Mouse (Mus musculus): Measurements from ENCODE around the gene Klc2. TPM values are rescaled to one million over a fixed set of nuclear protein-coding genes. Genes with fewer than 3 reads are reported as not detected.

Klc2 gene
- polyA plus RNA-seq, 1 experiment from 2014 or later = 90.2 TPM

GRCm38 (mm10) chr19:5069486-5069885, 48.9 kb downstream of the Klc2 start:
- 82% methylated on average over 5 of the region's 5 CpGs for WGBS
- Histone ChIP-seq H3K4me3 (peak overlapping the region; percentile 6; the same call in 1 of the 2 replicates), H3K36me3 (no peaks in the 10 kb centered on the region), H3K27ac (replicated peaks) (no peak overlapping the region), H3K4me1 (replicated peaks) (peaks cover 41% of the 10 kb centered on the region), H3K27me3 (peaks cover 17% of the 10 kb centered on the region), H3K4me2 (peak overlapping the region; percentile 83), H3K9ac (no peak overlapping the region), H3K9me3 (no peaks in the 10 kb centered on the region)
- ATAC-seq (ENCODE audit: low FRiP score, low read depth) = no peak

GRCm38 (mm10) chr19:5068570-5069234, 49.7 kb downstream of the Klc2 start:
- 26% methylated on average over 21 of the region's 21 CpGs for WGBS
- Histone ChIP-seq H3K9me3 (no peaks in the 10 kb centered on the region), H3K4me1 (replicated peaks) (peaks cover 41% of the 10 kb centered on the region), H3K9ac (peak overlapping the region; percentile 38), H3K4me3 (peak overlapping the region; percentile 42), H3K36me3 (no peaks in the 10 kb centered on the region), H3K27ac (replicated peaks) (no peak overlapping the region), H3K4me2 (peak overlapping the region; percentile 83), H3K27me3 (peaks cover 13% of the 10 kb centered on the region)
- no peak for ATAC-seq (ENCODE audit: low FRiP score, low read depth)

DNA sequence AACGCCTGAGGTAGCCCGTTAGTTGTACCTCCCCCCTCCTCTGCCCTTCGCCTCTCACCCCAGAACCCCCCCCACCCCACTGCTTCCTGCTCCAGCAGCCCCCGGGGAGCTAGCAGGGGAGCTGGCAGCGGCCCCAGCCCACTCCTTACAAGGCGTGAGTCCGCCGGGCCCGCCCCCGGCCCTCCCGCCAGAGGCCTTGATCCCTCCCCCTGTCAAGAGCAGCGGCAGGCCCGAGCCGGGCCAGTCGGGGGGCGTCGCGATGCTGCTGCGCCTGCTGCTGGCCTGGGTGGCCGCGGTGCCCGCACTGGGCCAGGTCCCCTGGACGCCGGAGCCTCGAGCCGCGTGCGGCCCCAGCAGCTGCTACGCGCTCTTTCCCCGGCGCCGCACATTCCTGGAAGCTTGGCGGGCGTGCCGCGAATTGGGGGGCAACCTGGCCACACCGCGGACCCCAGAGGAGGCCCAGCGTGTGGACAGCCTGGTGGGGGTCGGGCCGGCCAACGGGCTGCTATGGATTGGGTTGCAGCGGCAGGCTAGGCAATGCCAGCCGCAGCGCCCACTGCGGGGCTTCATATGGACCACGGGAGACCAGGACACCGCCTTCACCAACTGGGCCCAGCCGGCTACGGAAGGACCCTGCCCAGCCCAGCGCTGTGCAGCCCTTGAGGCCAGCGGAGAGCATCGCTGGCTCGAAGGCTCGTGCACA, 50.3 kb downstream of the Klc2 start, which contains the start of gene Cd248:
Gene Cd248 (plus strand): TSS at position 212 of the 703 bp plus-strand sequence.
- Histone ChIP-seq H3K4me1 (replicated peaks) (peaks cover 40% of the 10 kb centered on the region), H3K9me3 (no peaks in the 10 kb centered on the region), H3K4me2 (peak within 1 kb of the TSS; percentile 83), H3K4me3 (peak within 1 kb of the TSS; percentile 42), H3K36me3 (no peaks in the 10 kb centered on the region), H3K27ac (replicated peaks) (0 out of 2 replicates have a peak within 1 kb of the TSS, but pooled peaks have one; percentile 14), H3K9ac (peak within 1 kb of the TSS; percentile 38), H3K27me3 (peaks cover 13% of the 10 kb centered on the region)
- no peak; the same call in 1 of the 2 replicates for ATAC-seq (ENCODE audit: low FRiP score, low read depth)
- WGBS = under 1% methylated on average over 48 of the region's 56 CpGs

DNA sequence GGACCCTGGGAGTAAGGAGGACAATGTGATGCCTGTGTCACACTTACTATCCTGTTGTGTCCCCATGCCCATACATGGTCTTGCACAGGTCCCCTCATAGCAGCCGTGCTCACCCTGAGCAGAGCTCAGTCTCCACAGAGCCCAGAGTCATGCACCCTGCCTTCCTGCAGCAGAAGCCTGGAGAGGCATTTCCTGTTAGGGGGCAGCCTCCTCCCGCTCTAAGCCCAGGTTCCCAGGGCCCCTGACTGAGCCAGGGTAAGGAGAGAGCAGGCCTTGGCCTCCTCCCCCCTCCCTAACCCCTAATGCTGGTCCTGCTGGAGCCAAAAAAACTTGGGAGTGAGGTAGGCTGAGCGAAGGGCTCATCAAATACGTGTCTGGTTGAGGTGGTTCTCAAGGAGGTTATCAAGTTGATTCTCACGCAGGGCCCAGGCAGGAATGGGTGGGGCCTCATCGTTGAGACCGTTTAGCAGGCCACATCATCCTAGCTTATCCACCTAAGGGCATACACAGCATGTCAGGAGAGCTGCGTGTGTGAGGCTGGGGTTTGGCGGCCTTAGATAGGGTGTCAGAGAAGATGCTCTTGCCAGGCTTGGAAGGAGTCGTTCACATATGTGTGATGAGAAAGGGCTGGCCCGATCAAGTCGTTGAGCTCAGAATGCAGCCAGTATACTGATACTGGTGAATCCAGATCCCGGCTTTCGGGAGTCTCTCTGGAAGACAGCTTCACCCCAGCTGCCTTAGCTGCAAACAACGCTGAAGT, 51.1 kb downstream of the Klc2 start:
- H3K4me2 ChIP-seq = peak overlapping the region; percentile 83
- peak overlapping the region; percentile 38; the same call in 1 of the 2 replicates for H3K9ac ChIP-seq
- no peak overlapping the region for H3K27ac ChIP-seq (replicated peaks)
- H3K9me3 ChIP-seq = no peaks in the 10 kb centered on the region
- H3K36me3 ChIP-seq = no peaks in the 10 kb centered on the region
- WGBS = 13% methylated on average over 15 of the region's 15 CpGs
- ATAC-seq (ENCODE audit: low FRiP score, low read depth) = no peak
- peaks cover 32% of the 10 kb centered on the region for H3K4me1 ChIP-seq (replicated peaks)
- H3K4me3 ChIP-seq = peak overlapping the region; percentile 42
- H3K27me3 ChIP-seq = peaks cover 13% of the 10 kb centered on the region

GRCm38 (mm10) chr19:5065104-5065503, 53.3 kb downstream of the Klc2 start:
- no peak overlapping the region for H3K9ac ChIP-seq
- no peaks in the 10 kb centered on the region for H3K9me3 ChIP-seq
- no peak overlapping the region for H3K4me2 ChIP-seq
- no peaks in the 10 kb centered on the region for H3K36me3 ChIP-seq
- peaks cover 21% of the 10 kb centered on the region for H3K4me1 ChIP-seq (replicated peaks)
- H3K27me3 ChIP-seq = peaks cover 13% of the 10 kb centered on the region
- no peak overlapping the region for H3K4me3 ChIP-seq
- 69% methylated on average over 7 of the region's 7 CpGs for WGBS
- ATAC-seq (ENCODE audit: low FRiP score, low read depth) = no peak
- no peak overlapping the region for H3K27ac ChIP-seq (replicated peaks)

DNA sequence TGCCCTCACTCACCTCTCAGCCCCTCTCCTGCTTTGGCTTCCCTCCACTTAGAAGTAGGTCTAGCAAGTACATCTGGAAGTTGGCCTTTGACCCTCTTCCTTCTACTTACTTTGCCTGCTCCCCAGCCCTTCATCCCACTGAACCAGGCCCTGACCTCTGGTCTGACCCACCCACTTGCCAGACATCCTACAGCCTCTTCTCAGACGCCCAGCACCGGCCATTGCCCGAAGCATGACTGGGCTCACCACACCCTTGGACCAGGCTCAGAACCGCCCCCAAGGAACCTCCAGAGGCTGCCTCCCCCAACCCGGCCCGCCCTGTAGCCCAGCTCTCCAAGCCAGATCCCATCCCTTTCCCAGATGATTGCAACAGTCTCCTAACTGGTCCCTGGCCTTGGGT, 55.9 kb downstream of the Klc2 start:
- peaks cover 17% of the 10 kb centered on the region for H3K4me1 ChIP-seq (replicated peaks)

DNA sequence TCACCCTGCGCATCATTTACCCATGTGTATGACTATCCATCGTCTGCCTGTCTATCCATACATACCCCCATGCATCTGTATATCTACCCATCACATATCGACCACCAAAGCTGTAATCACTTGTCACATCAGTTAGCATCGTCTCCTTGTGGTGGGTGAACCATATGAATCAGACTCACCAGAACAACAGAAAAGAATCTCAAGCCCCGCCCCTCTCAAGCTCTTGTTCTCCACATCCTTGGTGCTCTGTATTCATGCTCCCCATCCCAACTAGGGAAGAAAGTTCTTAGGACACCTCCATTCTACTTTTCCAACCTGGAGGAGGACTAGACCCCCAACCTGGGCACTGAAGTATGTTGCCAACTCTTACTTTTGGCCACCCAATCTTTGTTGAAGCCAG, 56.3 kb downstream of the Klc2 start:
- Histone ChIP-seq H3K4me2 (no peak overlapping the region), H3K9ac (no peak overlapping the region), H3K9me3 (no peaks in the 10 kb centered on the region), H3K4me1 (replicated peaks) (peaks cover 14% of the 10 kb centered on the region), H3K27me3 (peaks cover 11% of the 10 kb centered on the region), H3K36me3 (no peaks in the 10 kb centered on the region), H3K4me3 (no peak overlapping the region), H3K27ac (replicated peaks) (no peak overlapping the region)
- WGBS = 85% methylated on average over 5 of the region's 5 CpGs
- no peak for ATAC-seq (ENCODE audit: low FRiP score, low read depth)

More for the DNA sequence above, 55.9 kb downstream of the Klc2 start:
- Histone ChIP-seq H3K9ac (no peak overlapping the region), H3K36me3 (no peaks in the 10 kb centered on the region), H3K9me3 (no peaks in the 10 kb centered on the region), H3K27ac (replicated peaks) (no peak overlapping the region), H3K4me2 (no peak overlapping the region), H3K27me3 (peaks cover 13% of the 10 kb centered on the region), H3K4me3 (no peak overlapping the region)
- no peak for ATAC-seq (ENCODE audit: low FRiP score, low read depth)
- 82% methylated on average over 6 of the region's 6 CpGs for WGBS

- Histone ChIP-seq H3K9ac (no peak overlapping the region), H3K36me3 (no peaks in the 10 kb centered on the region), H3K27ac (replicated peaks) (no peak overlapping the region; the same call in 1 of the 2 replicates), H3K9me3 (no peaks in the 10 kb centered on the region), H3K27me3 (0 out of 2 replicates have a peak, but pooled peaks cover 5% of the 10 kb centered on the region), H3K4me3 (no peak overlapping the region), H3K4me1 (replicated peaks) (peaks cover 19% of the 10 kb centered on the region; the same call in 1 of the 2 replicates), H3K4me2 (no peak overlapping the region)
- no peak for ATAC-seq (ENCODE audit: low FRiP score, low read depth)
- WGBS = 39% methylated on average over 5 of the region's 5 CpGs
Measured at GRCm38 (mm10) chr19:5060365-5061330, 57.7 kb downstream of the Klc2 start.

DNA sequence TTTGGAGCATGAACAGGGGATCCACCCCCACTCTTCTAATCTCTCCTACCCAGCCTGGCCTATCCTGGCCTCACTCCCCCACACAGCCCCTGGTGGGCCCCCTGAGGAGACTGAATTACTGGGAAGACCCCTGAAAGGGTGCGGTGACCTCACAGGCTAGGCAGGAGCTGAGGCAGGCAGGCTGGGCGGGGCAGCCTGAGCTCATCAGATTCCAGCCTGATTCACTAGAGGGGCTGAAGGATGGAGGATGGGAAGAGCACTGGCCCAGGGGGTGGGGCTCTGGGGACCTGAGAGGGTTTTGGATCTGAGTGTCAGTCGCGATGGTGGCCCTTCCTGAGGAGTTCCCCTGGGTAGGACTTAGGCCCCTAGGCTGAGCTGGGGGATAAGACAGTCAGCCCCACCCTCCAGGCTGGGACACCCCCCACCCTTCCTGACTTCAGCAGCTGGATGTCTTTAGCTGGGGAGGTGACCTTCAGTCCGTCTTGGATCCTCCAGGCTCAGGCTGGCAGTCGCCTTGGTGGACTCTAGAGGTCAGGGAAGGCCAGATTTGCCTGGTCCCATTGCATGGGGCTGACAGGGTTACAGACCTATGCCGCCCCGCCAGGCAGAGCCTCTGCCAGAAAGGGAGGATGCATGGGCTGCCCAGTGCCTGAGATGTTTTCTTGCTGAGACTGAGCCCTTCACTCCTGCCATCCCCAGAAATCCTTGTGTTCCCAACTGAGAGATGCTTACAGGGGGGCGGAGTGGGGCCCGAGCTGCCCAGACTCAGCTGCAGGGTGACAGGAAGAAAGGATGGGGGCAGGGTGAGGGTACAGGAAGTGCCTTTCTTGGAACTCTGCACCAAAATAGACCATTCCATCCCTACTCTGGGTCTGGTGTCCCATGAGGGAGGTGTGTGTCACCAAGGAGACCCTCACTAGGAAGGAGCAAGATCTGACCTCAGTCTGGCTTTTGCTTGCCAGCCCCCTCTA, 59.3 kb downstream of the Klc2 start:
- Histone ChIP-seq H3K27me3 (0 out of 2 replicates have a peak, but pooled peaks cover 5% of the 10 kb centered on the region), H3K9me3 (no peaks in the 10 kb centered on the region), H3K36me3 (no peaks in the 10 kb centered on the region), H3K27ac (replicated peaks) (peak overlapping the region; percentile 38; the same call in 1 of the 2 replicates), H3K4me2 (no peak overlapping the region), H3K4me3 (no peak overlapping the region), H3K9ac (0 out of 2 replicates have a peak overlapping the region, but pooled peaks have one; percentile 13), H3K4me1 (replicated peaks) (peaks cover 19% of the 10 kb centered on the region; the same call in 1 of the 2 replicates)
- peak; percentile 29; the same call in 1 of the 2 replicates for ATAC-seq (ENCODE audit: low FRiP score, low read depth)
- 16% methylated on average over 10 of the region's 10 CpGs for WGBS

Data from hindbrain, embryonic 15.5 days (tissue).